Mouse (Mus musculus): Measurements from ENCODE around the gene Derl3. TPM values are rescaled to one million over a fixed set of nuclear protein-coding genes. Genes with fewer than 3 reads are reported as not detected.
"Not testable (repeated sequence)": the region's sequence is repeated elsewhere in the genome, so short reads cannot be mapped to it uniquely, and the experiment has no call there.

The Derl3 gene
- polyA plus RNA-seq, 1 experiment from 2014 or later = 1.8 TPM

DNA sequence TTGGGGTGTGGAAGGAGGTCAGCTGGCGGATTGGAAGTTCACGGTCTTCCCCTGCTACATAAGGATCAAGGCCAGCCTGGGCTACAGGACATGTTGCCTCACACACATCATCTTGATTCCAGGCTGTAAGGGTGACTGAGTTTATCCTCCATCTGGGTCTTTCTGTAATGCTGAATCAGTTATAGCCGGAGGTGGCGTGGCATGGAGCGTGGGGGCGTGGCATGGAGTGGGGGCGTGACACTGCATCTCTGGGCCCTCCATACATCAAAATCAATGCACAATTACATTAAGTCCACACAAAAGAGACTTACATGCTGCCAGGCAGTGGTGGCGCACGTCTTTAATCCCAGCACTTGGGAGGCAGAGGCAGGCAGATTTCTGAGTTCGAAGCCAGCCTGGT lies 12.9 kb upstream of the Derl3 start:
- no peak for ATAC-seq (ENCODE audit: low FRiP score)
- no peaks in the 10 kb centered on the region for H3K27me3 ChIP-seq
- H3K27ac ChIP-seq = peak overlapping the region; percentile 15; the same call in 1 of the 2 replicates
- peaks cover 16% of the 10 kb centered on the region for H3K4me1 ChIP-seq (replicated peaks)
- no peaks in the 10 kb centered on the region for H3K36me3 ChIP-seq
- H3K4me2 ChIP-seq = no peak overlapping the region
- 92% methylated on average over 10 of the region's 10 CpGs for WGBS
- no peak overlapping the region for H3K4me3 ChIP-seq
- H3K9ac ChIP-seq = no peak overlapping the region
- H3K9me3 ChIP-seq = no peaks in the 10 kb centered on the region

- Histone ChIP-seq H3K27me3 (no peaks in the 10 kb centered on the region), H3K4me3 (no peak overlapping the region), H3K36me3 (no peaks in the 10 kb centered on the region), H3K4me2 (no peak overlapping the region), H3K9me3 (no peaks in the 10 kb centered on the region), H3K9ac (no peak overlapping the region), H3K27ac (peak overlapping the region; percentile 40), H3K4me1 (replicated peaks) (peaks cover 16% of the 10 kb centered on the region)
- WGBS = 63% methylated on average over 6 of the region's 6 CpGs
- ATAC-seq (ENCODE audit: low FRiP score) = no peak
Observed at GRCm38 (mm10) chr10:75880771-75881577, 12.2 kb upstream of the Derl3 start.

DNA sequence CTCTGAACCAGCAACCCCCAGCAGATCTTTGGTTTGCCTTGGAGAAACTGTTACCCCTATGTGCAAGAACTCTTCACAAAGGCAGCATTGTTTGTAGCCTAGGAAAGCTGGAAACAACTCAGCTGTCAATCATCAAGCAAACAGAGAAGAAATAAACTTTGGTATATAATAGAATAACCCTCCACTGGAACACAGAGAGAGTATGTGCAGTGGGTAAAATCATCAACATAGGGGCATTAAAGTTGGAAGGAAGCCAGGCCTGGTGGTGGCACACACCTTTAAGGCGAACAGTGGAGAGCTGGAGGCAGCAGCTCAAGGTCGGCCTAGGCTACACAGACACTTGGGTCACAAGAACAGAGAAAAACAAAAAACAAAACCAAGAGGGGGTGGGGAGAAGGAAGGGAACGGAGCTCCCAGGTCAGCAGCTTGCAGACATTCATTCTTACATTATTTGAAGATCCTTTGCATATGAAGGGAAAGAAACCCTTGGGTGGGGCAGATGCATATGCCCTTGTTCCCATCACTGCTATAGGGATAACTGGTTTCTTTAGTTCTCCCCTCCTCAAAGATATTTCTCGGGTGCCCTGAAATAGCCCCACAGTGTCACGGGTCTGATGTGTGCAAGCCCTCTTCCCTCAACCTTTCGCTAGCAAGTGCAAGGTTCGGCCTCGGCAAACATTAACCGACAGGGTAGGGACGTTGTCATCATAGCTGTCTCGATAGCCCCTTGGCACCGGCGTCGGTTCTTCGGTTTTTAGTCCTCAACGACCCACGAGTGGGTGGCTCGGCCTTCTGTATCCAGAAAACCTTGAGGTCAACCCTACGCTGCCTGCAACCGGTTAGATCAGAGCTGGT lies 11.4 kb upstream of the Derl3 start:
- peak overlapping the region; percentile 8; the same call in 1 of the 2 replicates for H3K4me2 ChIP-seq
- 14% methylated on average over 20 of the region's 20 CpGs for WGBS
- no peak overlapping the region for H3K9ac ChIP-seq
- no peaks in the 10 kb centered on the region for H3K9me3 ChIP-seq
- H3K4me1 ChIP-seq (replicated peaks) = peaks cover 16% of the 10 kb centered on the region
- no peaks in the 10 kb centered on the region for H3K36me3 ChIP-seq
- ATAC-seq (ENCODE audit: low FRiP score) = no peak
- peak overlapping the region; percentile 67 for H3K27ac ChIP-seq
- H3K4me3 ChIP-seq = no peak overlapping the region
- H3K27me3 ChIP-seq = no peaks in the 10 kb centered on the region

DNA sequence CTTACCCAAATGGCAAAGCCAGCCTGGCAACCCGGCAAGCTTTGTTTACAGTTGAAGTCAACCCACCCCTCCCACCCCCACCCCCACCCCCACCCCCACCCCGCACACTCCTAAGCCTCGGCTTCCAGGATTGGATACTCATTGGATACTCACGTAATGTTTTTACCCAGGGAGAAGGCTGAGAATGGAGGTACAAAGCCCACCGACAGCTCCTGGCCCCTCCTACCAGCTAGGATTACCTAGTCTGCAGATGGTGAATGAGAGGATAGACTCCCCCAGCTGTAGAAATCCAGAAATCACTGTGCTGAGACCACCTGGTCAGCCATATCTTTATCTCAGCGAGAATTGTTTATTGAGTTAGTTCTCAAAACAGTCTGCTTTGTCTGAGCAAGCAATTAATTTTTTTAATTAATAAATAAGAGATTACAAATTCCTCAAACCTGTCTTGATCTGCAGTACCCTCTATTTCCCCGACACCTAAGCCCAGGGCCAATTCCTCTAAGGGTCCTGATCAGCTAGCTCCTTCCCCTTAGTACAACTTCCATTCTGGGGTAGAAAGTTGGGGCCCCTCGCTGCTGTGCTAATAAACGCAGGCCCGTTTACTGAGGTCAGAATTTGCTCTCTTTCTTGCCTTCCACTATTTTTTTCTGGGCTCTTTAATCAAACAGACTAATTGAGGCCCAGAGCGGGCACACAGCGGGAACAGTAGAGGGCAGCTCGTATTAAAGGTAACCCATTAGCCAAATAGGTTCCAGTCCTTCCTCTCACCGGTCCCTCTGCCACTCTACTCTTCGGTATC lies 10.6 kb upstream of the Derl3 start:
- no peak overlapping the region; the same call in 1 of the 2 replicates for H3K27ac ChIP-seq
- ATAC-seq (ENCODE audit: low FRiP score) = peak; percentile 32; the same call in 1 of the 2 replicates

GRCm38 (mm10) chr10:75883232-75883552 lies 10.0 kb upstream of the Derl3 start:
- under 1% methylated on average over 10 of the region's 10 CpGs for WGBS
- Histone ChIP-seq H3K27me3 (no peaks in the 10 kb centered on the region), H3K4me3 (no peak overlapping the region), H3K9ac (no peak overlapping the region; the same call in 1 of the 2 replicates), H3K4me1 (replicated peaks) (peaks cover 16% of the 10 kb centered on the region), H3K4me2 (peak overlapping the region; percentile 29; the same call in 1 of the 2 replicates), H3K9me3 (no peaks in the 10 kb centered on the region), H3K36me3 (no peaks in the 10 kb centered on the region), H3K27ac (no peak overlapping the region)
- peak; percentile 78 for ATAC-seq (ENCODE audit: low FRiP score)

More for the DNA sequence above, 10.6 kb upstream of the Derl3 start:
- Histone ChIP-seq H3K27me3 (no peaks in the 10 kb centered on the region), H3K9ac (no peak overlapping the region; the same call in 1 of the 2 replicates), H3K4me1 (replicated peaks) (peaks cover 16% of the 10 kb centered on the region), H3K4me2 (peak overlapping the region; percentile 29; the same call in 1 of the 2 replicates), H3K9me3 (no peaks in the 10 kb centered on the region), H3K4me3 (no peak overlapping the region), H3K36me3 (no peaks in the 10 kb centered on the region)
- WGBS = 7% methylated on average over 15 of the region's 15 CpGs

GRCm38 (mm10) chr10:75884742-75885141 lies 8.5 kb upstream of the Derl3 start:
- Histone ChIP-seq H3K9me3 (no peaks in the 10 kb centered on the region), H3K4me3 (no peak overlapping the region), H3K27ac (no peak overlapping the region), H3K4me1 (replicated peaks) (peaks cover 16% of the 10 kb centered on the region), H3K36me3 (no peaks in the 10 kb centered on the region), H3K27me3 (no peaks in the 10 kb centered on the region), H3K9ac (no peak overlapping the region), H3K4me2 (no peak overlapping the region)
- WGBS = 95% methylated on average over 8 of the region's 8 CpGs
- ATAC-seq (ENCODE audit: low FRiP score) = no peak

DNA sequence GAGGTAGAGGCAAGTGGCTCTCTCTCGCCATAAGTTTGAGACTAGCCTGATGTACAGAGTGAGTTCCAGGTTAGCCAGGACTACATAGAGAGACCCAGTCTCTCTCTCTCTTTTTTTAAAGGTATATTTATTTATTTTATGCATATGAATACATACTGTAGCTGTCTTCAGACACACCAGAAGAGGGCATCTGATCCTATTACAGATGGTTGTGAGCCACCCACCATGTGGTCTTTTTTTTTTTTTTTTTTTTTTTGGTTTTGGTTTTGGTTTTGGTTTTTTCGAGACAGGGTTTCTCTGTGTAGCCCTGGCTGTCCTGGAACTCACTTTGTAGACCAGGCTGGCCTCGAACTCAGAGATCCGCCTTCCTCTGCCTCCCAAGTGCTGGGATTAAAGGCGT lies 5.7 kb upstream of the Derl3 start:
- H3K4me3 ChIP-seq; ATAC-seq (ENCODE audit: low FRiP score); H3K27ac ChIP-seq; H3K4me2 ChIP-seq; H3K27me3 ChIP-seq; H3K9ac ChIP-seq; H3K4me1 ChIP-seq (replicated peaks); H3K36me3 ChIP-seq; H3K9me3 ChIP-seq: not testable (repeated sequence)
- WGBS = 93% methylated on average over 5 of the region's 5 CpGs

- no peak overlapping the region for H3K4me2 ChIP-seq
- 51% methylated on average over 8 of the region's 8 CpGs for WGBS
- H3K4me3 ChIP-seq = no peak overlapping the region
- H3K9ac ChIP-seq = no peak overlapping the region
- ATAC-seq (ENCODE audit: low FRiP score) = no peak
- peaks cover 11% of the 10 kb centered on the region for H3K4me1 ChIP-seq (replicated peaks)
- H3K36me3 ChIP-seq = peaks cover 11% of the 10 kb centered on the region
- no peaks in the 10 kb centered on the region for H3K9me3 ChIP-seq
- no peaks in the 10 kb centered on the region for H3K27me3 ChIP-seq
- H3K27ac ChIP-seq = no peak overlapping the region
Observed at GRCm38 (mm10) chr10:75889406-75890153, 3.6 kb upstream of the Derl3 start.

GRCm38 (mm10) chr10:75894601-75895000 lies 1.4 kb downstream of the Derl3 start:
- Histone ChIP-seq H3K4me1 (replicated peaks) (peaks cover 17% of the 10 kb centered on the region), H3K4me2 (no peak overlapping the region), H3K27me3 (no peaks in the 10 kb centered on the region), H3K36me3 (peaks cover 61% of the 10 kb centered on the region), H3K9ac (no peak overlapping the region), H3K4me3 (no peak overlapping the region), H3K27ac (no peak overlapping the region), H3K9me3 (no peaks in the 10 kb centered on the region)
- no peak for ATAC-seq (ENCODE audit: low FRiP score)
- WGBS = 77% methylated on average over 6 of the region's 6 CpGs

- Histone ChIP-seq H3K4me2 (no peak overlapping the region), H3K4me1 (replicated peaks) (peaks cover 17% of the 10 kb centered on the region), H3K4me3 (no peak overlapping the region), H3K27ac (no peak overlapping the region), H3K36me3 (peaks cover 71% of the 10 kb centered on the region), H3K9ac (no peak overlapping the region), H3K9me3 (no peaks in the 10 kb centered on the region), H3K27me3 (no peaks in the 10 kb centered on the region)
- no peak for ATAC-seq (ENCODE audit: low FRiP score)
- 93% methylated on average over 5 of the region's 5 CpGs for WGBS
Observed at GRCm38 (mm10) chr10:75895730-75896129, 2.5 kb downstream of the Derl3 start.

DNA sequence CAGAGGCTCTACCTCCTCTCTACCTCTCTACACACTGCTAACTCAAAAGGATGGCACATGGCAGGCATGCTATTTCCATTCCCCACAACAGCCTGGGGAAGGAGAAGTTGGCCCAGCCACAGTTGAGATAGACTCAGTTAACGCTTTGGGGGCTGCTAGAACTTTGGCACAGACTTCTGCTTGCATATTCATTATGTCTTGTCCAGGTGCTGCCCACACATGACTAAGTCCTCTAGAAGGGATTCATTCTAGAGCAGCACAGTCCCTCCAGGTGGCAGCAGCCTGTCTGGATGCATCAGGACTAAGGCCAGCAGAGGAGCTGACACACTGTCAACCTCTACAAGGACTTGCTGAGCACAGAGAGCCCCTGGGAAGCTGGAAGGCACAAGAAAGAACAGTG lies 3.0 kb downstream of the Derl3 start:
- no peak overlapping the region for H3K9ac ChIP-seq
- 86% methylated on average over 1 of the region's 1 CpGs for WGBS
- H3K4me2 ChIP-seq = no peak overlapping the region
- no peak for ATAC-seq (ENCODE audit: low FRiP score)
- peaks cover 75% of the 10 kb centered on the region for H3K36me3 ChIP-seq
- no peak overlapping the region for H3K27ac ChIP-seq
- no peak overlapping the region for H3K4me3 ChIP-seq
- H3K27me3 ChIP-seq = no peaks in the 10 kb centered on the region
- peaks cover 17% of the 10 kb centered on the region for H3K4me1 ChIP-seq (replicated peaks)
- no peaks in the 10 kb centered on the region for H3K9me3 ChIP-seq
